15 mouse cellular contexts compared by ENCODE assay signal in genomic region chr14:28528151-28528685, GRCm38 (mm10). TPM values are rescaled to one million over a fixed set of nuclear protein-coding genes. Genes with fewer than 3 reads are reported as not detected.
"Had no signal": no experiment of that assay in that cellular context is flagged by ENCODE, and none has a peak within 500 bp of the region (broad histone marks: within the 10 kb centered on the region; RNA-seq: fewer than 3 reads in every experiment).

No protein-coding gene starts in this region.

- H3K4me1 ChIP-seq: midbrain, embryonic 13.5 days had no signal

- H3K9ac ChIP-seq: kidney, embryonic 15.5 days; liver, embryonic 14.5 days; liver, postnatal 0 days; lung, embryonic 14.5 days; midbrain, embryonic 13.5 days had no signal

- H3K4me2 ChIP-seq: kidney, embryonic 15.5 days; liver, embryonic 11.5 days; lung, embryonic 14.5 days; midbrain, embryonic 13.5 days had no signal

- ATAC-seq: liver, postnatal 0 days; lung, postnatal 0 days; midbrain, embryonic 13.5 days had no signal

- H3K9me3 ChIP-seq: kidney, embryonic 15.5 days; midbrain, embryonic 13.5 days had no signal

- H3K27ac ChIP-seq: kidney, embryonic 15.5 days; left cerebral cortex, adult 2 months; liver, embryonic 14.5 days; macrophage; midbrain, embryonic 13.5 days had no signal

- H3K27me3 ChIP-seq: midbrain, embryonic 13.5 days had no signal

- H3K4me3 ChIP-seq: kidney, embryonic 15.5 days; left cerebral cortex, adult 2 months; midbrain, embryonic 13.5 days had no signal

- DNase-seq: kidney, postnatal 10 days; kidney, postnatal 36 days; layer of hippocampus, postnatal 36 days; left cerebral cortex, postnatal 4 days; liver, postnatal 0 days; lung, embryonic 14.5 days; thymus, adult 18-20 months; thymus, postnatal 36 days had no signal

- H3K36me3 ChIP-seq: midbrain, embryonic 13.5 days had no signal

RNA-seq across cellular contexts. Expression of gene Wnt5a, which starts 23.7 kb away (rescaled TPM):
- polyA plus RNA-seq: macrophage had no signal
